ENCODE assay signal across 8 mouse cellular contexts in the genomic region with DNA sequence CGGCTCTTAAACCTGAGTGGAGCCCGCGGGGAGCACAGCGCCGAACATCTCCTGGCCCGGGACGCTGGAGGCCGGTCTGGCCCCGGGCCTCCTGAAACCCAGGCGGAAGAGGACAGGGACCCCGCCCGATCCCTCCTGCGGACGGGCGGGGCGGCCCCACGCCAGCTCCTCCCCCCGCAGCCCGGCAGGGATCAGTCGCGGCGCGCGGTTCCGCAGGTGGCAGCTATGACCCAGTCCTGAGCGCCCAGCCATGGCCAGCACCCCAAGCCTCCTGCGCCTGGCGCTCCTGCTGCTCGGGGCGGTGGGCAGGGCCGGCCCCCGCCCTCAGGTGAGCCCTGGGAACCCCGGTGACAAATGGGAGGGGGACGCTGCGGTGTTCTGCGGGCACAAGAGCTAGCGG. TPM values are rescaled to one million over a fixed set of nuclear protein-coding genes. Genes with fewer than 3 reads are reported as not detected.
DNase-seq lines count a peak whose midpoint lies in the region; ATAC-seq lines count a peak whose summit lies in the region.

Gene Glp1r, plus strand, starts transcription at position 191 of the 400 bp plus-strand sequence.

- H3K36me3 ChIP-seq in hindbrain, embryonic 15.5 days: no peaks in the 10 kb centered on the region
- no peaks in the 10 kb centered on the region for H3K36me3 ChIP-seq in lung, embryonic 16.5 days (ENCODE audit: control insufficient read depth, insufficient read depth, low read length)
- H3K36me3 ChIP-seq in splenic B cell, adult 2 months (ENCODE audit: control insufficient read depth, insufficient read depth, low read length, poor library complexity, severe bottlenecking): no peaks in the 10 kb centered on the region

- ATAC-seq in hindbrain, embryonic 15.5 days (ENCODE audit: low FRiP score, low read depth): no peak
- peak; percentile 70 for ATAC-seq in lung, embryonic 16.5 days (ENCODE audit: low read depth)
- ATAC-seq in activated CD4-positive, CD25-positive, alpha-beta regulatory T cell, adult 4 months: no peak

- H3K9me3 ChIP-seq in hindbrain, embryonic 15.5 days: no peaks in the 10 kb centered on the region
- H3K9me3 ChIP-seq in lung, embryonic 16.5 days (ENCODE audit: control insufficient read depth, low read length): no peaks in the 10 kb centered on the region

- H3K9ac ChIP-seq in hindbrain, embryonic 15.5 days: peak within 1 kb of the TSS; percentile 37; the same call in 1 of the 2 replicates
- H3K9ac ChIP-seq in lung, embryonic 16.5 days (ENCODE audit: low read length): peak within 1 kb of the TSS; percentile 73

- DNase-seq in adrenal gland, postnatal 25 days: peak; percentile 18
- DNase-seq in adrenal gland, adult 18-20 months (ENCODE audit: low spot score in 2 of 2): no peak
- DNase-seq in R1 (ENCODE audit: low read depth, low spot score): peak; percentile 62
- DNase-seq in splenic B cell, adult 2 months (ENCODE audit: low read depth, low spot score): peak; percentile 3
- no peak for DNase-seq in layer of hippocampus, adult 18-20 months (ENCODE audit: low spot score in 2 of 2)

- peak within 1 kb of the TSS; percentile 90 for H3K4me2 ChIP-seq in hindbrain, embryonic 15.5 days
- H3K4me2 ChIP-seq in lung, embryonic 16.5 days (ENCODE audit: low read depth, low read length): peak within 1 kb of the TSS; percentile 80

- 2% methylated on average over 36 of the region's 37 CpGs for WGBS in hindbrain, embryonic 15.5 days
- WGBS in lung, embryonic 16.5 days: 0% methylated on average over 33 of the region's 37 CpGs

- peak within 1 kb of the TSS; percentile 45 for H3K4me3 ChIP-seq in hindbrain, embryonic 15.5 days
- peak within 1 kb of the TSS; percentile 55 for H3K4me3 ChIP-seq in lung, embryonic 16.5 days (ENCODE audit: low read length)

- H3K4me1 ChIP-seq in hindbrain, embryonic 15.5 days (replicated peaks): peaks cover 9% of the 10 kb centered on the region
- H3K4me1 ChIP-seq in lung, embryonic 16.5 days (replicated peaks; ENCODE audit: control insufficient read depth, insufficient read depth, low read length): peaks cover 6% of the 10 kb centered on the region; the same call in 1 of the 2 replicates

- H3K27ac ChIP-seq in hindbrain, embryonic 15.5 days (replicated peaks): no peak within 1 kb of the TSS
- no peak within 1 kb of the TSS for H3K27ac ChIP-seq in lung, embryonic 16.5 days (ENCODE audit: low read length)

- peaks cover 26% of the 10 kb centered on the region for H3K27me3 ChIP-seq in hindbrain, embryonic 15.5 days
- H3K27me3 ChIP-seq in lung, embryonic 16.5 days (ENCODE audit: control insufficient read depth, insufficient read depth, low read depth, low read length): peaks cover 21% of the 10 kb centered on the region
- no peaks in the 10 kb centered on the region; the same call in 1 of the 2 replicates for H3K27me3 ChIP-seq in splenic B cell, adult 2 months (ENCODE audit: control insufficient read depth, insufficient read depth, low read length, poor library complexity, severe bottlenecking)

RNA-seq across cellular contexts. Expression of gene Glp1r, which starts in this region (rescaled TPM):
- 0.06 TPM in 1 of 2 replicates, not detected in the other for total RNA-seq in adrenal gland, postnatal 25 days (2021)
- under 1 TPM in 1 of 2 experiments, not detected in 1; 0.10 TPM for total RNA-seq in adrenal gland, adult 18-20 months (2021)
- 0.71 and 0.95 TPM in 2 replicates for polyA plus RNA-seq in hindbrain, embryonic 15.5 days (2015; fragmentation: Nextera tagmentation; extraction: Ambion mirVana)
- 12.7 and 12.9 TPM in 2 replicates for polyA plus RNA-seq in lung, embryonic 16.5 days (2015; fragmentation: Nextera tagmentation; extraction: Ambion mirVana)
- total RNA-seq in layer of hippocampus, adult 18-20 months (2021): 1 to 10 TPM; 2.3 to 3.1 TPM
- polyA plus RNA-seq in activated CD4-positive, CD25-positive, alpha-beta regulatory T cell, adult 4 months (2017; shearing (Covaris generic)): under 1 TPM in 1 of 2 experiments, not detected in 1; 0.15 TPM

Comparison
In these comparisons a context has a peak if more than half of its experiments do, and no peak if none do; other contexts are left out.
1. Peak in DNase-seq in adrenal gland, postnatal 25 days; RNA of the gene not detected or under 1 TPM.
2. DNase-seq: peak in R1 (single experiment) and splenic B cell, adult 2 months (single experiment); none in adrenal gland, adult 18-20 months (0 of 2) and layer of hippocampus, adult 18-20 months (0 of 2).